Mouse (Mus musculus): ENCODE measurements around the gene Gm609.

Gene Gm609

DNA sequence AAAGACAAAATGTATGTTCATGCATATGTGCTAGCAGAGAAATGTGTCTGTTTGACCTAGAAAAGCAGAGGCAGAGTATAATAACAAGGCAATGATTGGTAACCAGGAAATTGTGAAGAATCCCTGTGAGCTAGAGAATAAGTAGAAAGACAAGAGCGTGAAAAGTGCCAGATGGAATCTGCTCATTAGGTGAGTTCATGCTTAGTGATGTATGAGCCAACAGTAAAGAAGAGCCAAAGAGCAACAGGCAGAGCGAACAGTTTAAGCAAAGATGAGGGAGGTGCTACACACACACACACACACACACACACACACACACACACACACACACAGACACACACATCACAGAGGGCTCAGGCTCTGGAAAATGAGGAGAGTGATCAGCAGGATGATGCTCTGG, 95.3 kb downstream of the Gm609 start:
- DNase-seq (ENCODE audit: low read depth, low spot score), result no peak

GRCm38 (mm10) chr16:45392246-45392645, 100.5 kb downstream of the Gm609 start:
- no peak for DNase-seq (ENCODE audit: low read depth, low spot score)

GRCm38 (mm10) chr16:45391680-45392079, 101.1 kb downstream of the Gm609 start:
- no peak for DNase-seq (ENCODE audit: low read depth, low spot score)

- DNase-seq (ENCODE audit: low read depth, low spot score), result no peak
These were observed 102.3 kb downstream of the Gm609 start for GRCm38 (mm10) chr16:45390286-45390956.

- no peak for DNase-seq (ENCODE audit: low read depth, low spot score)
These were observed 102.9 kb downstream of the Gm609 start for GRCm38 (mm10) chr16:45389833-45390232.

DNA sequence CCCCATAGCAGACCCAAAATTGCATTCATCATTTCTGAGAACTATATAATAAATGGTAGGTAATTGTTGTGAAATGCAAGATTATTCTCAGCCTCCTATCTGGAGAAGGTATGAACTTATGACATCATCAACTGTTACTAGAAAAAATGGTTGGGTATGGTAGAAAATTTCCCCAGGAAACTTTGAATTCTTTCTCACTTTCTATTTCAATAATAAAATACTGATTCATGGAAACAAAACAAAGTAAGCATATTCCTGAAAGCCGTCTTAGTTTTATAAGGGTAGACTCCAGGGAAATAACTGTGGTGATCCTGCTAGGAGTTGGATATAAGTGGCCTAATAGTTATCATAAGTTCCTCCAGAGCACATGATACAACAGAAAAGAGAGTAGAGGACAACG, 103.7 kb downstream of the Gm609 start:
- DNase-seq (ENCODE audit: low read depth, low spot score), result no peak

DNA sequence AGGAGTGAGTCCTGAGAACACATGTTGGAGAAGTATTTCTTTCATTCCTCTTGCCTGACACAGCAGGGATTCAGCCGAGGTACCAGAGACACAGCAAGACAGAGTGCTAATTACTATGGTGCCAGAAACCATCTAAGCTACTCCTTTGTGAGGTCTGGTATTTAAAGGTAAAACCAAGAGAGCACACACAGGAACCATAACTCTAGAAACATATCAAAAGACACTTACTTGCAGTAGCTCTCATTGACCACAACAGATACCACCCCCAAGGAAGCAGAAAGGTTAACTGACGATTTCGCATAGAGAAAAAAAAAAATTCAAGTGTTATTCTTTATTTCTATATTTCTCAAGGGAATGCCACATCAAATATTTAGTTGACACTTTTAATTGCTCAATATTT, 111.0 kb downstream of the Gm609 start:
- no peak for DNase-seq (ENCODE audit: low read depth, low spot score)

DNA sequence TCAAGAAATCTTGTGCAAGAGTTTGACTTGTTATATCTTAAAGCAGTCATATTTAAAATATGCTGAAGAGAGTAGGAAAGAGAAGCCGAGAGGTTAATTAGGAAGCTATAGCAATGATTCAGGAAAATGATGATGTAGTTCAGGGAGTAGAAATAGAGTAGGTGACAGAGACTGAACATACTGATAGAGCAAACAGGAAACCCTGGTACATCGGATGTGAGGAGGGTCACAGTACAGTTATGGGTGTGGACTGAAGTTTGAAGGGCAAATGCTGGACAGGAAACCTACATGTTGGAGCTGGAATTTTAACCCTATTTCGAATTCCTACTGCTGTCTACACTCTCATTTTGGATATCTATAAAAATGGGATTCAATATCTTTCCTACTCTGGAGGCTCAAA, 113.8 kb downstream of the Gm609 start:
- no peak for DNase-seq (ENCODE audit: low read depth, low spot score)

GRCm38 (mm10) chr16:45378147-45378943, 114.4 kb downstream of the Gm609 start:
- DNase-seq (ENCODE audit: low read depth, low spot score), result no peak

DNA sequence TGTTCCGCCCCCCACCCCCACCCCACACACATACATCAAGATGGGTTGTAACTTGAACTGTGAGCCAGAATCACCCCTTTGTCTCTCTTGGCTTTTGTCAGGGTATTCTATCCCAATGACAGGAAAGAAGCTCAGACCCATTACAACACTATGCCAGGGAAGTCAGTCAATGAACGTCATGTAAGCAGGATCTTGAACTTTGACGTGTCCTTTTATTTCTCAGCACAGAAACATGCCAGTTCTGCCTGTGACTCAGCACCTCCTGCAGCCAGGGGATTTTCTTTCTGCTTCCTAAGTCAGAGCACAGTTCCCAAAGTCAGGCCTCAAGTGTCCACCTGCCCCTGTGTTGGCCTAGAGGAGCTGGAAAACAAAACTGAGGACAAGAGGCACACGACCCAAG, 115.4 kb downstream of the Gm609 start:
- DNase-seq (ENCODE audit: low read depth, low spot score), result no peak

DNA sequence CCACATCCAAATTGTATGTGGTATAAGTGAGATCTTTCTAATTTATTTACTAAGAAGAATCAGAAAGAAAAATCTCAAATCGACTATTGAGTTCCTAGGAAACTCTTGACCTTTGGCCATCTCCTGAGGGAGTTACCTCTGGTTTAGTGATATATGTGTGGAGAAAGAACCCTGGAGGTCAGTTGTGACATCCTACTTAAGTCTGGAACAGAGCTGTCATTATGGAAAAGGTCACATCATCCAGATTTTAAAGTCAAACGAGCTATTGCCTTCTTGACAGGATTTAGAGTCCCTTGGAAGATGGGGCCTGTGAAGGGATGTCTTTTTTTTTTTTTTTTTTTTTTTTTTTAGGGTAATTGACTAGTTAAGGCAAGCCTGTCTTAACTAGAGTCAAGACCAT, 116.0 kb downstream of the Gm609 start:
- no peak for DNase-seq (ENCODE audit: low read depth, low spot score)

DNA sequence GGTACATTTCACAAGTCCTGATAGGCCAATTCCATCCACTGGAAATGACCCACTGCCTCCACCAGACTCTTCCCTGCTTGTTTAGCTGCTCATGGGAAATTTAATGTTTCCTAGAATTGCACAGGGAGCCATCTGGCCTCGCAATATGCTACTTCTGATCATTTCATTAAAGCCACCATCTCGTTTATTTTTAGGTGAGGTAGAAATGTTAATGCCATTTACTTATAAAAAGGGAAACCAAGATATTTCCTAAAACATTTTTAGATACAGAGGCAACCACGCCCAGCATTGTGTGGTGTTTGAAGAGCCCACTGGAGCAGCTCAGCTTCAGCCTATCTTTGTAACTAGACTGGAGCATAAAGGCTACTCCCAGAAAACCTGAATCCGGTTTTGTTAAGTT, 116.5 kb downstream of the Gm609 start:
- DNase-seq (ENCODE audit: low read depth, low spot score), result no peak

GRCm38 (mm10) chr16:45375506-45376225, 117.1 kb downstream of the Gm609 start:
- DNase-seq (ENCODE audit: low read depth, low spot score), result no peak

DNA sequence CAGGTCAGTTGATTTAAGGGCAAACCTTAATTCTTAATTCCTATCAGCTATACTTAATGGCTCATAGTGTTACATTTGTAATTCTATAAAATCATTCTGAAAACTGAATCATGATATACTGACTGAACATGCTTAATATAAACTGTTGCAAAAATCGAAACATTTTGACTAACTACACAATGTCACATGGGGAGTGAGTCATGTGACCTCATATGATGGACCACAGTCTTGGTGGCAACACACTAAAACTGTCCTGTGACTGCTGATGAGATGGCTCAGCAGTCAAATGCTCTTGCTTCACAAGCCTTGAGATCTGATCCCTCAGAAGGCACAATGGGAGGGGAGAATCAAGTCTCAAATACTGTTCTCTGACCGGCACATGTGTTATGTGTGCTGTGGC, 118.7 kb downstream of the Gm609 start:
- DNase-seq (ENCODE audit: low read depth, low spot score), result no peak

DNA sequence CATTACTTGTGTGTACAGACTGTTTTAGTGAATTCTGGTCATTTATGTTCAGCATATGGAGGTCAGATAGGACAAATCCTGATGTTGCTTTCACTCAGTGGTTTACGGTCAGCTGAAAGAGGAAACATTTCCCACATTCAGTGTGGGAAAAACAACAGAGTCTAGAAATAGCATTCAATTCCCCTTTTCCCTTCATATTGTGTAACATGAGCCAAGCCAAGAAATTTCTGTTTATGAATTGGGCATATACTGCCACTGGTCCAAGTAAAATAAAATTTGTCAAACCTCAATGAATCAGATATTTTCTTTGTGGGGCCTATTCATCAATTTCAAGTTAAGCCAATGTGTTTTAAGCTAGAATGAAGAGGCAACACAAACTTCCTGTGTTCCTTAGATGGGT, 121.7 kb downstream of the Gm609 start:
- no peak for DNase-seq (ENCODE audit: low read depth, low spot score)

GRCm38 (mm10) chr16:45369285-45369965, 123.3 kb downstream of the Gm609 start:
- DNase-seq (ENCODE audit: low read depth, low spot score), result no peak

GRCm38 (mm10) chr16:45366111-45366510, 126.7 kb downstream of the Gm609 start:
- DNase-seq (ENCODE audit: low read depth, low spot score), result no peak

DNA sequence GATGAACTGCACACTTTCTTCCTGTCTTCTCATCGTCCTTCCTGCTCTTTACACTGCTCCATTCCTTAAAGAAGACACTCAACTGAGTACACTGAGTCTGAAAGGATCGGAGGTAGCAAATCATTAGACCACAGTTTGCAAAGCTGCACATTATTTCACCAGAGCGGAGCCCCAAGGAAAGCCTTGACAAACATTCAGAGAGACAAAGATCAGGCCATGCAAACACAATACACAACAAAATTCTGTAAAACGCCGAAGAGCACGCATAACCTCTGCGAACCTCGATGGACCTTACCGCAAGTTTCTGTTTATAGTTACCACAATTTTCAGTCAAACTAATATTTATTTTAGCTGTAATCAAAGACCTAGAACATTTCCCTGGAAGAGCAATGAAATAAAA, 127.4 kb downstream of the Gm609 start:
- no peak for DNase-seq (ENCODE audit: low read depth, low spot score)

- no peak for DNase-seq (ENCODE audit: low read depth, low spot score)
These were observed 128.1 kb downstream of the Gm609 start for GRCm38 (mm10) chr16:45364627-45365026.

DNA sequence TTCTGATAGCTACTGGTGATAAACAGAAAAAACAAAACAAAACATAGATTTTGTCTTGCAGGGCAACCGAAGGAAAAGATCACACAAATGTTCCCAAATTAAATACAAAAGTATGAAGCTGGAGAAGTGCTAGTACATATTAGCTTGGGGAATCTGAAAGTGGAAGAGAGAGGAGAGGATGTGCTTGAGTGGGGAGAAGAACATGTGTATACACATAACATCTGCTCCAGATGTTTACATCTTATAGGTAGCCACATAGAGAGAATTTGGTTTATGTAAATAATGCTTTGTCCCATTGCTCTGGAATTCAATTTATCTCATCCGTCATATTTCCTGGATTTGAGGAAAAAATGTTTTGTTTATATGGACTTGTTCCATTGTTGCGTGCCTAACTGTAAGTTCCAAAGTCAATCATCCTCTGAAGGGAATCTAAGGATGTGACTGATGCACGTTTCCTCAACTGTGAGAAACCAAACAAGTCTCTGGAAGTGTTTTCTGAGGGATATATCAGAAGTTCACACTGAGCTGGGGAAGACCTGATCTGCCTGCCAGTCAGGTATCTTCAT, 129.2 kb downstream of the Gm609 start:
- DNase-seq (ENCODE audit: low read depth, low spot score), result no peak

Measured in R1 (cell line).